Mouse (Mus musculus): ENCODE measurements at regions not wholly inside any gene's neighbourhood (a gene's known extent, or its start where the extent isn't known, plus 50 kb on each side); places are given as distances from the start of the nearest gene placed in this dataset.

GRCm38 (mm10) chr12:106527116-106527515 is 517.1 kb downstream of the Vrk1 start:
- no peak for TF ChIP-seq GATA4 (IDR thresholded peaks at IDR 0.05; ENCODE audit: insufficient replicate concordance, low read length)

- TF ChIP-seq GATA4 (IDR thresholded peaks at IDR 0.05; ENCODE audit: insufficient replicate concordance, low read length), result no peak
These were observed 517.8 kb downstream of the Vrk1 start for GRCm38 (mm10) chr12:106527699-106528434.

GRCm38 (mm10) chr12:106528521-106528920 is 518.5 kb downstream of the Vrk1 start:
- no peak for TF ChIP-seq GATA4 (IDR thresholded peaks at IDR 0.05; ENCODE audit: insufficient replicate concordance, low read length)

- TF ChIP-seq GATA4 (IDR thresholded peaks at IDR 0.05; ENCODE audit: insufficient replicate concordance, low read length), result no peak
These were observed 519.1 kb downstream of the Vrk1 start for GRCm38 (mm10) chr12:106529175-106529574.

GRCm38 (mm10) chr12:106535086-106535485 is 525.1 kb downstream of the Vrk1 start:
- no peak for TF ChIP-seq GATA4 (IDR thresholded peaks at IDR 0.05; ENCODE audit: insufficient replicate concordance, low read length)

GRCm38 (mm10) chr12:106535628-106536288 is 525.7 kb downstream of the Vrk1 start:
- no peak for TF ChIP-seq GATA4 (IDR thresholded peaks at IDR 0.05; ENCODE audit: insufficient replicate concordance, low read length)

GRCm38 (mm10) chr12:106536289-106536636 is 526.2 kb downstream of the Vrk1 start:
- TF ChIP-seq GATA4 (IDR thresholded peaks at IDR 0.05; ENCODE audit: insufficient replicate concordance, low read length), result no peak

- no peak for TF ChIP-seq GATA4 (IDR thresholded peaks at IDR 0.05; ENCODE audit: insufficient replicate concordance, low read length)
These were observed 530.0 kb downstream of the Vrk1 start for GRCm38 (mm10) chr12:106540003-106540402.

- TF ChIP-seq GATA4 (IDR thresholded peaks at IDR 0.05; ENCODE audit: insufficient replicate concordance, low read length), result no peak
These were observed 549.5 kb downstream of the Vrk1 start for GRCm38 (mm10) chr12:106559566-106559965.

- TF ChIP-seq GATA4 (IDR thresholded peaks at IDR 0.05; ENCODE audit: insufficient replicate concordance, low read length), result no peak
These were observed 555.2 kb downstream of the Vrk1 start for GRCm38 (mm10) chr12:106565263-106565681.

- TF ChIP-seq GATA4 (IDR thresholded peaks at IDR 0.05; ENCODE audit: insufficient replicate concordance, low read length), result no peak
These were observed 556.3 kb downstream of the Vrk1 start for GRCm38 (mm10) chr12:106566361-106566760.

GRCm38 (mm10) chr12:106567116-106567515 is 557.1 kb downstream of the Vrk1 start:
- TF ChIP-seq GATA4 (IDR thresholded peaks at IDR 0.05; ENCODE audit: insufficient replicate concordance, low read length), result no peak

GRCm38 (mm10) chr12:106568541-106569085 is 558.6 kb downstream of the Vrk1 start:
- no peak for TF ChIP-seq GATA4 (IDR thresholded peaks at IDR 0.05; ENCODE audit: insufficient replicate concordance, low read length)

GRCm38 (mm10) chr12:106572956-106573355 is 562.9 kb downstream of the Vrk1 start:
- TF ChIP-seq GATA4 (IDR thresholded peaks at IDR 0.05; ENCODE audit: insufficient replicate concordance, low read length), result no peak

- TF ChIP-seq GATA4 (IDR thresholded peaks at IDR 0.05; ENCODE audit: insufficient replicate concordance, low read length), result no peak
These were observed 572.7 kb downstream of the Vrk1 start for GRCm38 (mm10) chr12:106582760-106583159.

- TF ChIP-seq GATA4 (IDR thresholded peaks at IDR 0.05; ENCODE audit: insufficient replicate concordance, low read length), result no peak
These were observed 575.6 kb downstream of the Vrk1 start for GRCm38 (mm10) chr12:106585626-106586025.

All from liver, adult (tissue).